Mouse (Mus musculus) ES-Bruce4 (cell line): ENCODE results near the gene Spsb1.

Experiments
- CTCF ChIP-seq: IDR thresholded peaks from one replicate; pipeline ENCODE4 v1.8.1; 2011; ENCODE audit warnings: low read depth, low read length
- EP300 ChIP-seq: IDR thresholded peaks from 2 replicates; pipeline ENCODE4 v1.6.1; 2011; ENCODE audit warnings: low read depth, low read length; ENCODE audit not compliant: insufficient read depth

GRCm38 (mm10) chr4:149971393-149971792, 16.6 kb upstream of the Spsb1 start:
- TF ChIP-seq CTCF (no peak), EP300 (no peak)
